11 mouse cellular contexts compared by ENCODE assay signal in the genomic region with DNA sequence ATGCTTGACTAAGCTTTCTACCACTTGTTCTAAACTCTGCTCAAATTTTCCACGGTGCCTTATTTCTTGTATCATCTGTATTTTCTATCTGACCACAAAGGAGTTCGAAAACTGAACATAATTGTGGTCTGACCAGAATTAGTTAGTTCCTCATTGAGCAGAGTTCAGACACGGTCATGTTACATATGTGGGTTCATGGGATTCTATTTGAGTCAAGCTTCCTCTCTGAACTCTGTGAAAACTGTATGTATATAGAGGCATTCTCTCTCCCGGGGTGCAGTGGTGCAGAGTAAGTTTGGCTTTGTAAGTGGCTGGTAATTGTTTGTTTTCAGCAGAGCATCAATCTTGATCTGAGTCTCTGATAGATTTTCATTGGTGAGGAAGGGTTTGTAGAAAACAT.
"Had no signal": no experiment of that assay in that cellular context is flagged by ENCODE, and none has a peak within 500 bp of the region (broad histone marks: within the 10 kb centered on the region; RNA-seq: fewer than 3 reads in every experiment).

No protein-coding gene starts in this region.

- H3K4me1 ChIP-seq: limb, embryonic 15.5 days; liver, embryonic 13.5 days had no signal

- H3K4me2 ChIP-seq: limb, embryonic 15.5 days; liver, embryonic 13.5 days; midbrain, embryonic 12.5 days had no signal

- H3K9me3 ChIP-seq: limb, embryonic 15.5 days; liver, embryonic 13.5 days; midbrain, embryonic 12.5 days had no signal

- H3K36me3 ChIP-seq: limb, embryonic 15.5 days; liver, embryonic 13.5 days; midbrain, embryonic 12.5 days had no signal

- H3K4me3 ChIP-seq: limb, embryonic 15.5 days; liver, embryonic 13.5 days; midbrain, embryonic 12.5 days had no signal

- DNase-seq: kidney, adult 8-10 months; kidney, postnatal 36 days; layer of hippocampus, adult 9-11 months; layer of hippocampus, postnatal 36 days; liver, embryonic 13.5 days; lung, adult 18-20 months; right cerebral cortex, postnatal 14 days; thymus, postnatal 36 days had no signal

- H3K27ac ChIP-seq: kidney, postnatal 0 days; limb, embryonic 15.5 days; liver, embryonic 13.5 days; midbrain, embryonic 12.5 days had no signal

- H3K9ac ChIP-seq: limb, embryonic 15.5 days; liver, embryonic 13.5 days; midbrain, embryonic 12.5 days had no signal

- H3K27me3 ChIP-seq: limb, embryonic 15.5 days; liver, embryonic 13.5 days had no signal
